Mouse (Mus musculus) olfactory bulb, adult 2 months (tissue): Measurements from ENCODE around the gene Aoc3.

Experiments used
- CTCF ChIP-seq: fragments of 200-500 bp; IDR thresholded peaks from 2 replicates; pipeline ENCODE4 v1.5.1; 2012; ENCODE audit warnings: low read depth, mild to moderate bottlenecking, low read length, moderate library complexity; ENCODE audit not compliant: insufficient read depth
- POLR2A ChIP-seq: fragments of 200-500 bp; IDR thresholded peaks from 2 replicates; pipeline ENCODE4 v1.6.1; 2012; ENCODE audit warnings: mild to moderate bottlenecking, low read depth, low read length, moderate library complexity; ENCODE audit not compliant: insufficient read depth

- TF ChIP-seq POLR2A (no peak), CTCF (no peak)
Observed at GRCm38 (mm10) chr11:101367326-101367935, 37.0 kb downstream of the Aoc3 start, which contains the start of gene G6pc.
